Comparison of ENCODE assay signal across 8 mouse cellular contexts in the genomic region with DNA sequence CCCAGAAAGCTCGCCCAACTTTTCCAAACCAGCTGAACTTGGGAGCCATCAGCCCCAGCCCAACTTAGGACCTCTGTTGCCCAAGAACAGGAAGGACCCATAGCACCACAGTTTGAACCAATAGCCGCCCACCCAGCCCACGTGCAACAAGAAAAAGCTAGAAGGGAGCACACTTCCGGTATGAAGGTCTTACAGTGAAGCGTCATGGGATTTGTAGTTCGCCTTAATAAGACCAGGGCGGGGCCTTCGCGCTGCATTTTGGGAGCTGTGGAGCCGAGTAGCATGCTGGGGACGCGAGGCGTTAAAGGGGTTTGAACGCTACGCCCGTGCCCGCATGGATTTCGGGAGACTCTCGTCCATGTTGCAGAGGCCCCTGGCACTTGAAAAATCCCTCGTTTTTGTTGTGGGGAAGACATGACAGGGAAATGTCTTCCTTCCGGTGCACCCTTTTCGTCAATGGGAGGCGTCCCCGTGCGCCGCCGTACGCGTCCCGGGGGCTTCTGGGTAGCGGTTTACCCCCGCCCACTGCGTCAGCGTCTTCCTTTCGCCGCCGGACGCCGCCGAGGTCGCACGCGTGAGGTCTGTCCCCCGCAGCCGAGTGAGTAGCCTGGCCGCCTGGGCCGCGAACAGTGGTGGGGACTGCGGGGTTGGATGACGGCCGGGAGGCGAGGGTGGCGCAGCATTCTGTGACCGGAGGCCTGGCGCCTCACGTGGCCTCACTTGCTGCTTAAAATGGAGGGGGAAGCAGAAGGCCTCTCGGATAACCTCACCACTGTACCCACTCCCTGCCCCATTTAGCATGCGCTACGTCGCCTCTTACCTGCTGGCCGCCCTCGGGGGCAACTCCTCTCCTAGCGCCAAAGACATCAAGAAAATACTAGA. TPM values are rescaled to one million over a fixed set of nuclear protein-coding genes. Genes with fewer than 3 reads are reported as not detected.
A peak's percentile ranks its signal among the peaks of the same experiment; 100 is the strongest.
DNase-seq lines count a peak whose midpoint lies in the region; ATAC-seq lines count a peak whose summit lies in the region.

A gene (plus strand): TSS at position 261 of the 882 bp plus-strand sequence.

- peak; percentile 82 for DNase-seq in c-Kit-negative CD71-positive TER-119-positive erythroid progenitor cells, embryonic 14.5 days (ENCODE audit: low read depth, low spot score)
- DNase-seq in forebrain, embryonic 10.5 days (ENCODE audit: extremely low spot score, low spot score): peak; percentile 95
- peak; percentile 95 to 96 for DNase-seq in kidney, postnatal 36 days
- DNase-seq in telencephalon, adult 2 months (ENCODE audit: low read depth, low spot score): peak; percentile 97

- peak within 1 kb of the TSS; percentile 90 for H3K9ac ChIP-seq in heart, embryonic 15.5 days
- peak within 1 kb of the TSS; percentile 80 for H3K9ac ChIP-seq in liver, embryonic 15.5 days
- H3K9ac ChIP-seq in neural tube, embryonic 12.5 days: peak within 1 kb of the TSS; percentile 89

- peaks cover 45% of the 10 kb centered on the region for H3K36me3 ChIP-seq in forebrain, embryonic 10.5 days (replicated peaks)
- H3K36me3 ChIP-seq in heart, embryonic 15.5 days: peaks cover 35% of the 10 kb centered on the region
- H3K36me3 ChIP-seq in liver, embryonic 15.5 days (replicated peaks): peaks cover 42% of the 10 kb centered on the region
- H3K36me3 ChIP-seq in neural tube, embryonic 12.5 days: peaks cover 37% of the 10 kb centered on the region

- peak within 1 kb of the TSS; percentile 95 for H3K27ac ChIP-seq in forebrain, embryonic 10.5 days
- H3K27ac ChIP-seq in heart, embryonic 15.5 days: peak within 1 kb of the TSS; percentile 82
- H3K27ac ChIP-seq in liver, embryonic 15.5 days (replicated peaks): peak within 1 kb of the TSS; percentile 85
- H3K27ac ChIP-seq in neural tube, embryonic 12.5 days: peak within 1 kb of the TSS; percentile 42; the same call in 1 of the 2 replicates

- peaks cover 43% of the 10 kb centered on the region for H3K4me1 ChIP-seq in forebrain, embryonic 10.5 days
- H3K4me1 ChIP-seq in heart, embryonic 15.5 days (replicated peaks): peaks cover 33% of the 10 kb centered on the region
- peaks cover 82% of the 10 kb centered on the region for H3K4me1 ChIP-seq in liver, embryonic 15.5 days (replicated peaks)
- peaks cover 28% of the 10 kb centered on the region for H3K4me1 ChIP-seq in neural tube, embryonic 12.5 days

- WGBS in forebrain, embryonic 10.5 days: under 1% methylated on average over 63 of the region's 63 CpGs
- WGBS in heart, embryonic 15.5 days: under 1% methylated on average over 63 of the region's 63 CpGs
- under 1% methylated on average over 63 of the region's 63 CpGs for WGBS in liver, embryonic 15.5 days (ENCODE audit: insufficient replicate concordance)
- WGBS in neural tube, embryonic 12.5 days: under 1% methylated on average over 62 of the region's 63 CpGs

- no peaks in the 10 kb centered on the region for H3K27me3 ChIP-seq in forebrain, embryonic 10.5 days (ENCODE audit: poor library complexity, severe bottlenecking)
- no peaks in the 10 kb centered on the region for H3K27me3 ChIP-seq in heart, embryonic 15.5 days
- H3K27me3 ChIP-seq in liver, embryonic 15.5 days: no peaks in the 10 kb centered on the region
- H3K27me3 ChIP-seq in neural tube, embryonic 12.5 days (replicated peaks): no peaks in the 10 kb centered on the region

- peak within 1 kb of the TSS; percentile 84 for H3K4me3 ChIP-seq in forebrain, embryonic 10.5 days
- H3K4me3 ChIP-seq in heart, embryonic 15.5 days: peak within 1 kb of the TSS; percentile 78
- peak within 1 kb of the TSS; percentile 77 for H3K4me3 ChIP-seq in liver, embryonic 15.5 days (replicated peaks)
- peak within 1 kb of the TSS; percentile 90 for H3K4me3 ChIP-seq in neural tube, embryonic 12.5 days

- peak; percentile 89 for ATAC-seq in CD4-positive, CD25-positive, alpha-beta regulatory T cell, adult 4 months
- ATAC-seq in heart, embryonic 15.5 days (replicated peaks; ENCODE audit: insufficient number of reproducible peaks, insufficient read depth, low FRiP score, low read depth): peak; percentile 88
- ATAC-seq in liver, embryonic 15.5 days (ENCODE audit: insufficient read depth): peak; percentile 86
- peak; percentile 89 for ATAC-seq in neural tube, embryonic 12.5 days (ENCODE audit: low FRiP score, low read depth)

- no peaks in the 10 kb centered on the region for H3K9me3 ChIP-seq in forebrain, embryonic 10.5 days
- no peaks in the 10 kb centered on the region for H3K9me3 ChIP-seq in heart, embryonic 15.5 days (replicated peaks)
- no peaks in the 10 kb centered on the region for H3K9me3 ChIP-seq in liver, embryonic 15.5 days (replicated peaks)
- H3K9me3 ChIP-seq in neural tube, embryonic 12.5 days: no peaks in the 10 kb centered on the region

- H3K4me2 ChIP-seq in heart, embryonic 15.5 days: peak within 1 kb of the TSS; percentile 65
- peak within 1 kb of the TSS; percentile 80 for H3K4me2 ChIP-seq in liver, embryonic 15.5 days
- H3K4me2 ChIP-seq in neural tube, embryonic 12.5 days (replicated peaks): peak within 1 kb of the TSS; percentile 78

RNA-seq across cellular contexts. Expression of the gene that starts here (rescaled TPM):
- 1,000 to 10,000 TPM; 2,718 to 3,399 TPM for polyA plus RNA-seq in CD4-positive, CD25-positive, alpha-beta regulatory T cell, adult 4 months (2017; shearing (Covaris generic))
- 1,198 and 1,216 TPM in 2 replicates for polyA plus RNA-seq in forebrain, embryonic 10.5 days (2016; fragmentation: Nextera tagmentation; extraction: Ambion mirVana)
- polyA plus RNA-seq in heart, embryonic 15.5 days (2015; fragmentation: Nextera tagmentation; extraction: Ambion mirVana): 703 and 884 TPM in 2 replicates
- 591 and 741 TPM in 2 replicates for polyA plus RNA-seq in liver, embryonic 15.5 days (2015; fragmentation: Nextera tagmentation; extraction: Ambion mirVana)
- 803 and 881 TPM in 2 replicates for polyA plus RNA-seq in neural tube, embryonic 12.5 days (2016; fragmentation: Nextera tagmentation; extraction: Ambion mirVana)

Comparison
In these comparisons a context has a peak if more than half of its experiments do, and no peak if none do; other contexts are left out.
1. Peak in every context shown above with its lines: DNase-seq, ATAC-seq, H3K4me3 ChIP-seq and H3K27ac ChIP-seq.
2. H3K27ac ChIP-seq: peak in every context shown above with its lines; median percentile 95 in forebrain, embryonic 10.5 days; 85 in liver, embryonic 15.5 days; 82 in heart, embryonic 15.5 days; 42 in neural tube, embryonic 12.5 days.